Mouse (Mus musculus): ENCODE results near the gene Cdc34.

DNA sequence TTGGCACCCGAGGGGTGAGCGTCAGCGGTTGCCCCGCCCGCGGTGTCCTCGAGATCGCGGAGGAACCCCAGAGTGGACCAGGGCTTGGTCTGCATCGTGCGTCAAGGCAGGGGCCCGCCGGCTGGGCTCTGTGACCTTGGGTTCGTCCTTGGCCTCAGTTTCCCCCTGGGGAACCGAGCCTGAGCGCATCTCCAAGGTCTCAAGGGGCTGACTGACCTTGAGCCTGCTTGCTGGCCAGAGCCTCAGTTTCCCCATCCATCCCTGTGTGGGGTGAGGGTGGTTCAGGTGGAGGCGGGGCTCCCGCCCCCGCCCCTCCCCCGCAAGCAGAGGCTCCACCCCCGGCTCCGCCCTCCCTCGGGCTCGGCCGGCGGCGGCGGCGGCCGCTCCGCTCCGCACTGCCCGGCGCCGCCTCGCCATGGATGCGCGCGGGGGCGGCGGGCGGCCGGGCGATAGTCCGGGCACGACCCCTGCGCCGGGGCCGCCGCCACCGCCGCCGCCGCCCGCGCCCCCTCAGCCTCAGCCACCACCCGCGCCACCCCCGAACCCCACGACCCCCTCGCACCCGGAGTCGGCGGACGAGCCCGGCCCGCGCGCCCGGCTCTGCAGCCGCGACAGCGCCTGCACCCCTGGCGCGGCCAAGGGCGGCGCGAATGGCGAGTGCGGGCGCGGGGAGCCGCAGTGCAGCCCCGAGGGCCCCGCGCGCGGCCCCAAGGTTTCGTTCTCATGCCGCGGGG lies 34.4 kb downstream of the Cdc34 start, which contains the start of gene Hcn2:
- TF ChIP-seq GATA1 (IDR thresholded peaks at IDR 0.05; ENCODE audit: borderline replicate concordance, low read length) (no peak), FLI1 (IDR thresholded peaks at IDR 0.05; ENCODE audit: low read length) (no peak)
